Mouse (Mus musculus) embryonic facial prominence, embryonic 11.5 days (tissue): Measurements from ENCODE around the gene Otx2. TPM values are rescaled to one million over a fixed set of nuclear protein-coding genes. Genes with fewer than 3 reads are reported as not detected.

ENCODE experiments used
- ATAC-seq: fragments of 200-750 bp; cut with Nextera tagmentation; replicated peaks from 2 replicates; pipeline ENCODE4 v1.8.0; 2017; ENCODE audit warnings: low read depth; ENCODE audit not compliant: insufficient number of reproducible peaks, low FRiP score, low TSS enrichment
- DNase-seq: peaks from one replicate; pipeline ENCODE4 v3.0.0-alpha.2; 2015; ENCODE audit warnings: low spot score
- H3K27ac ChIP-seq: fragments of 300-500 bp; sonication (generic); replicated peaks from 2 replicates; pipeline ENCODE4 v1.5.1; 2014; ENCODE audit warnings: mild to moderate bottlenecking, low read depth, low read length, control low read depth
- H3K27me3 ChIP-seq: fragments of 300-500 bp; sonication (generic); 2 replicates; pipeline ENCODE4 v1.6.1; 2014; ENCODE audit warnings: mild to moderate bottlenecking, low read length, moderate library complexity, mixed read lengths; ENCODE audit not compliant: control insufficient read depth, insufficient read depth
- H3K36me3 ChIP-seq: fragments of 300-500 bp; sonication (generic); replicated peaks from 2 replicates; pipeline ENCODE4 v1.6.1; 2014; ENCODE audit warnings: low read depth, mild to moderate bottlenecking, low read length, moderate library complexity, mixed read lengths; ENCODE audit not compliant: control insufficient read depth, insufficient read depth
- H3K4me1 ChIP-seq: fragments of 300-500 bp; sonication (generic); 2 replicates; pipeline ENCODE4 v1.6.1; 2014; ENCODE audit warnings: low read length, mixed read lengths; ENCODE audit not compliant: control insufficient read depth, insufficient read depth
- H3K4me2 ChIP-seq: fragments of 300-500 bp; sonication (generic); 2 replicates; pipeline ENCODE4 v1.6.1; 2014; ENCODE audit warnings: low read depth, mild to moderate bottlenecking, control low read depth, low read length, moderate library complexity
- H3K4me3 ChIP-seq: fragments of 300-500 bp; sonication (generic); 2 replicates; pipeline ENCODE4 v1.5.1; 2014; ENCODE audit warnings: low read depth, low read length, control low read depth
- H3K9ac ChIP-seq: fragments of 300-500 bp; sonication (generic); replicated peaks from 2 replicates; pipeline ENCODE4 v1.6.1; 2014; ENCODE audit warnings: mild to moderate bottlenecking, control low read depth, low read length
- H3K9me3 ChIP-seq: fragments of 300-500 bp; sonication (generic); replicated peaks from 2 replicates; pipeline ENCODE4 v1.6.1; 2016; ENCODE audit warnings: mild to moderate bottlenecking, low read length, inconsistent platforms, mixed read lengths; ENCODE audit not compliant: control insufficient read depth
- WGBS: fragments of 180-500 bp; shearing (Covaris S2); extraction: QIAGEN DNeasy Blood & Tissue Kit; methylation state at CpG from one replicate; pipeline ENCODE4 v1.1.7; 2014; 5-methylcytosine and 5-hydroxymethylcytosine counted together
- polyA plus RNA-seq: library from polyadenylated mRNA; unstranded; fragments of >200 nt; fragmentation: Nextera tagmentation; extraction: Ambion mirVana; gene quantifications from 2 replicates; pipeline ENCODE4 v1.2.1, GENCODE M21; 2014

The Otx2 gene
- polyA plus RNA-seq, 1 experiment from 2014 or later, result 20.5 TPM

DNA sequence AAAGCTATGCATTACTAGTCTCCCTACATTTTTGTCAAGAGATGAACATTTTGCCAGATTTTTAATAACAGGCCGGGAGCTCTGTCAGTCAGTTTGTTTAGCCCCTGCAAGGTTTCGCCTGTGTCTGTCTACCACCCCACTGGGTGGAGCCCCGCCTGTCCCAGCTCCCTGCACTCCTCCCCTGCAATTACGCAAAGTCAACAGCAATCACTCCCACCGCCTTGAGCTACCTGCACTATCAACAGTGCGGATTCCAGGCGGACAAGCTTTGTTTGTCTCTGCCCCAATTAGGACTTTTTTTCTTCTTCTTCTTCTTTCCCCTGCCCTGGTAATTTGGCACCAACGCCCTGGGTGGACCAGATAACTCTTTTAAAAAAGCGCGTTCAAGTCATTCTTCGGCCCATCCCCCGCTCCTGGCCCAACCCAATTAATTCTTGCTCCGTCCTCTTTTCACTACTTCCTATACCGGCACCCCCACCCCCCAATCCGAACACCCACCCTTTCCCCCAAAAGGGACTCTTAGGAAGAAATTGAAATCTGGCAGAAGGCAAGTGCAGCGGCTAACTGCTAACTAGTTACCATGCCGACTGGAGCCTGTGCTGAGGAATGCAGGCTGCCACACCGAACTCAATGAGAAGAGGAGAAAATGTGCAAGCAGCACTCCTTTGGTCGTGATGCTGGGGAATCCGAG, 35.9 kb upstream of the Otx2 start:
- DNase-seq, result peak; percentile 63
- Histone ChIP-seq H3K4me1 (no peaks in the 10 kb centered on the region; the same call in 1 of the 2 replicates), H3K36me3 (no peaks in the 10 kb centered on the region), H3K9me3 (no peaks in the 10 kb centered on the region), H3K4me2 (peak overlapping the region; percentile 47), H3K27me3 (no peaks in the 10 kb centered on the region), H3K27ac (no peak overlapping the region), H3K4me3 (peak overlapping the region; percentile 23), H3K9ac (no peak overlapping the region)
- ATAC-seq, result peak; percentile 67
- under 1% methylated on average over 20 of the region's 20 CpGs for WGBS

DNA sequence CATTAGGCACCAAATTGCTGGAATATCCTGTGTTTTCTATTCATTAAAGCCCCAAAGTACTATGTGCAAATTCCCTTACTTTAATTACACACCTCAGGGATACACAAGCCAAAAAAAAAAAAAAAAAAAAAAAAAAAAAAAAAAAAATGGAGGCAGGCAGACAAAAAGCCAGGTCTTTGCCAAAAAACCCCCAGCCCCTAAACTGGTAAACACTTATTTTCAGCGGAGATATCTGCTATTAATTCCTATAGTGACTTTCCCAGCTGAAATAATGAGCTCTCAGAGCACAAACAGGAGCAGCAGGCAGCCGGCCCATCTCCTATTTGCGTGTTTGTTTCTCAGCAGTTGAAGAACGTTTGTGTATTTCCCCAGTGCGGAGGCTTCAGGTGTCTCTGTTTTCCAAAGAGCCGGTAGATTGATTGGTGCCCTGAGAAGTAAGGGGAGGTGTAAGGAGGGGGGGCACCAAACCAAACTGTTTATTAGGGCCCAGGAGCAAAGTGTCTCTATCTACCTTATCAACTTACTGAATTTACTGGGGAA, 34.3 kb upstream of the Otx2 start:
- Histone ChIP-seq H3K4me2 (no peak overlapping the region), H3K4me1 (no peaks in the 10 kb centered on the region; the same call in 1 of the 2 replicates), H3K9me3 (no peaks in the 10 kb centered on the region), H3K9ac (no peak overlapping the region), H3K4me3 (no peak overlapping the region), H3K27ac (no peak overlapping the region), H3K36me3 (no peaks in the 10 kb centered on the region), H3K27me3 (no peaks in the 10 kb centered on the region)
- 4% methylated on average over 6 of the region's 6 CpGs for WGBS
- no peak for DNase-seq
- no peak for ATAC-seq

DNA sequence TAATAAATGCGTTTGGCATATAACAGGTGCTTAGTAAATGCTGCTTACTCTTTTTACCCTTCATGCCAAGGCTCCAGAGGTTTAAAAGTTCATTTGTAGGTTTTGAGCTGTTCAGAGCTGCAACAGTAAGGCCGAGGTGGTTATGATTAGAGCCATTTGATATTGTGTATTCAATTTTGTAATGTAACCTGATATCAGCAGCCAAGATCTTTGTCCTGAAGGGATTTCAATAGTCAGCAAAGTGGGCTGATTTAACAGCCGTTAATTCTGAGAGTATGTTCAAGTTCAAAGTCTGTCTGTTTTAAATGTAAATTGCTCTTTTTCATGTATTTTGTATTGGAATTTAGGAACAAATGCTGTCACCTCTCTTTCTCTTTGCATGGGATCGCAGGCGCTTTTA, 33.8 kb upstream of the Otx2 start:
- H3K27me3 ChIP-seq, result no peaks in the 10 kb centered on the region
- no peak for DNase-seq
- ATAC-seq, result no peak
- no peaks in the 10 kb centered on the region for H3K9me3 ChIP-seq
- no peak overlapping the region for H3K4me2 ChIP-seq
- no peaks in the 10 kb centered on the region for H3K36me3 ChIP-seq
- no peak overlapping the region for H3K27ac ChIP-seq
- 48% methylated on average over 5 of the region's 5 CpGs for WGBS
- H3K9ac ChIP-seq, result no peak overlapping the region
- no peak overlapping the region for H3K4me3 ChIP-seq
- H3K4me1 ChIP-seq, result no peaks in the 10 kb centered on the region; the same call in 1 of the 2 replicates

GRCm38 (mm10) chr14:48700790-48701370, 27.3 kb upstream of the Otx2 start:
- no peak overlapping the region for H3K9ac ChIP-seq
- no peaks in the 10 kb centered on the region for H3K4me1 ChIP-seq
- no peak overlapping the region for H3K4me3 ChIP-seq
- no peaks in the 10 kb centered on the region for H3K27me3 ChIP-seq
- ATAC-seq (no peak), DNase-seq (no peak)
- H3K36me3 ChIP-seq, result no peaks in the 10 kb centered on the region
- 35% methylated on average over 8 of the region's 8 CpGs for WGBS
- no peak overlapping the region for H3K4me2 ChIP-seq
- H3K27ac ChIP-seq, result no peak overlapping the region
- no peaks in the 10 kb centered on the region for H3K9me3 ChIP-seq

- DNase-seq, result no peak
- 71% methylated on average over 5 of the region's 5 CpGs for WGBS
Observed at GRCm38 (mm10) chr14:48679590-48679989, 6.0 kb upstream of the Otx2 start.

GRCm38 (mm10) chr14:48678674-48679073, 5.1 kb upstream of the Otx2 start:
- Histone ChIP-seq H3K4me1 (peaks cover 3% of the 10 kb centered on the region; the same call in 1 of the 2 replicates), H3K27ac (no peak overlapping the region)

More at GRCm38 (mm10) chr14:48679590-48679989, 6.0 kb upstream of the Otx2 start:
- no peak for ATAC-seq
- H3K27ac ChIP-seq, result no peak overlapping the region
- H3K9me3 ChIP-seq, result no peaks in the 10 kb centered on the region
- no peak overlapping the region for H3K4me3 ChIP-seq
- H3K4me1 ChIP-seq, result no peaks in the 10 kb centered on the region
- H3K9ac ChIP-seq, result no peak overlapping the region
- peaks cover 13% of the 10 kb centered on the region for H3K27me3 ChIP-seq
- no peaks in the 10 kb centered on the region for H3K36me3 ChIP-seq
- H3K4me2 ChIP-seq, result no peak overlapping the region

GRCm38 (mm10) chr14:48674036-48674831, 615 bp upstream of the Otx2 start:
- H3K27me3 ChIP-seq, result peaks cover 47% of the 10 kb centered on the region
- WGBS, result 1% methylated on average over 36 of the region's 36 CpGs
- H3K9ac ChIP-seq, result no peak overlapping the region
- H3K9me3 ChIP-seq, result no peaks in the 10 kb centered on the region
- H3K36me3 ChIP-seq, result no peaks in the 10 kb centered on the region
- peak; percentile 12 for DNase-seq
- peak overlapping the region; percentile 38; the same call in 1 of the 2 replicates for H3K4me2 ChIP-seq
- H3K4me3 ChIP-seq, result peak overlapping the region; percentile 21
- peak; percentile 75 for ATAC-seq
- peaks cover 3% of the 10 kb centered on the region; the same call in 1 of the 2 replicates for H3K4me1 ChIP-seq
- H3K27ac ChIP-seq, result no peak overlapping the region

More at GRCm38 (mm10) chr14:48678674-48679073, 5.1 kb upstream of the Otx2 start:
- no peaks in the 10 kb centered on the region for H3K36me3 ChIP-seq
- peaks cover 22% of the 10 kb centered on the region for H3K27me3 ChIP-seq
- H3K9me3 ChIP-seq, result no peaks in the 10 kb centered on the region
- no peak overlapping the region for H3K9ac ChIP-seq
- WGBS, result 77% methylated on average over 3 of the region's 3 CpGs
- ATAC-seq (no peak), DNase-seq (no peak)
- H3K4me2 ChIP-seq, result no peak overlapping the region
- H3K4me3 ChIP-seq, result no peak overlapping the region
